Mouse (Mus musculus): ENCODE data around the gene Gm21970.

The Gm21970 gene

DNA sequence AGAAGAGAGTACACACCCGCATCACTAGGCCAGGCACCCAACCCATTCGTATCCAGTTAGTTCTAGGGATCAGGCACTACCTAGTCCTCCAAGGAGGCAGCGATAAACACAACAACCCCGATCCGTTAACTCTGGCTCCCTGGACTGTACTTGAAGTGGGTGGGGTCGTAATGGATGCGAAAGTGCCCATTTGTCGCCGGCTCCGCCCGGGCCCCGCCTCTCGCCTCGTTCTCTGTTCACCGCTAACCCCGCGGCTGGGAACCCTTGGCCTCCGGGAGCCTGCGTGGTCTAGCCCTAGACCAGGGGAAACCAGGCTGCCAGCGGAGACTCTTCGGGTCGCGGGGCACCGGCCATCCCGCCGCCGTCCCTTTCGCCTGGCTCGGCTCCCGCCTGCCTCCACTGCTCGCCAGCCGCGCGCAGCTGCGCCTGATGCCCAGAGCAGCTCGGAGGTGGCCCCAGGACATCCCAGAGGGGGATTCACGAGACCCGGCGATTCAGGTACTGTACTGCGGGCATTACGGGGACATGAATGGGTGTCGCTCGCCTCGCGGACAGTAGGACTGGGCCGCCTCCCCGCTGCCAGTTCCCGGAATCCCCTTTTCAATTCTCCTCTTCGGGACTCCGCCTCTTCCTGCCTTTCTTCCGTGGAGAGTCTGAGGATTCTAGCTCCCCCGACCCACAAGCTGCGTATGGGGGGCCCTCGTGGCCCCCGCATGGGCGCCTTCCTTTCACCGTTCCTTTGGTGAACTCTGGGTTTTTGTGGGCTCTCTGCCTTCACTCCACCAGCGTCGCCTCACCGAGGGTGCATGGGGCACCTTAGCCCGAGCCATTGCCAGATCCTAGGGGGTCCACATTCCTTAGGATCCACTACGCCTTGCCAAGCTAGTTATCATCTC lies 18.7 kb upstream of the Gm21970 start, which contains the start of gene Ifnar2:
Ifnar2 (plus strand) TSS at position 207 of the 896 bp plus-strand sequence.
- in situ Hi-C loops (cut with MseI, MboI) = no loop called here

- in situ Hi-C loops (cut with MseI, MboI) = no loop called here
Observed at GRCm38 (mm10) chr16:91373473-91374252, 17.9 kb upstream of the Gm21970 start.

DNA sequence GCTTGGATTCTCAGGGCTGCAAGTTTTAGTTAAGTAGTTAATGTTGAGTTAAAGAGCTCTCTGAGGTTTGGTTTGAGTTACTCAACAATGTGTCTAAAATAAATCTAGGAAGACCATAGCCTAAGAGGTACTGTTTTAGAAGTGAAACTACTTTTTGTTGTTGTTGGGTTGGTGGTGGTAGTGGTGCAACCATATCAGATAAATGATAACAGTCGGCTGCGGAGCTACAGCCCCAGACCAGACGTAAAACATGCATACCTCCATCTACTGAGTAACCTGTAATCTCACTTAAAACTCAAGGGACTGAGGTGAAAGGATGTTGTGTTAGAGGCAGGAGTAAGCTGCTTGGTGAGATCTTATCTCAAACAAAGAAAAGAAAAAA lies 17.3 kb upstream of the Gm21970 start:
- in situ Hi-C loops (cut with MseI, MboI) = no loop called here

DNA sequence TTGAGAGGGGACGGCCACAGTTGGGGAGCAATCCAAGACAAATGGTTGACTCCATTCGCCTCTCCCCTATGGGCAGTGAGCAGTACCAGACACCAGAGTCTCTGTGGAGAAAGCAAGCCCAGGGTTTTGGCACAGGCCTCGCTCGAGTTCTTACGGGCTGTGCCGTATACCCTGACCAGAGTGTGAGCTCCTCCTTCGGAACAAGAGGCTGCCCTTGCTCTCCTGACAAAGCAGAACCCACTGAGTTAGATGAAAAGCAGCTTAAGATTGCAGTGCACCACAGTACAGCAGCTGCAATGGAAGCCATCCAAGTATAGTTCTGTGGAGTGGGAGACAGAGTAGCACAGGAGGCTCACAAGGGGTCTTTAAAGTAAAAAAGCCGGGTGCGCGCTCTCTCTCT lies 14.8 kb upstream of the Gm21970 start:
- in situ Hi-C loops (cut with MseI, MboI) = no loop called here

- in situ Hi-C loops (cut with MseI, MboI) = no loop called here
Observed at GRCm38 (mm10) chr16:91378431-91378986, 13.0 kb upstream of the Gm21970 start.

DNA sequence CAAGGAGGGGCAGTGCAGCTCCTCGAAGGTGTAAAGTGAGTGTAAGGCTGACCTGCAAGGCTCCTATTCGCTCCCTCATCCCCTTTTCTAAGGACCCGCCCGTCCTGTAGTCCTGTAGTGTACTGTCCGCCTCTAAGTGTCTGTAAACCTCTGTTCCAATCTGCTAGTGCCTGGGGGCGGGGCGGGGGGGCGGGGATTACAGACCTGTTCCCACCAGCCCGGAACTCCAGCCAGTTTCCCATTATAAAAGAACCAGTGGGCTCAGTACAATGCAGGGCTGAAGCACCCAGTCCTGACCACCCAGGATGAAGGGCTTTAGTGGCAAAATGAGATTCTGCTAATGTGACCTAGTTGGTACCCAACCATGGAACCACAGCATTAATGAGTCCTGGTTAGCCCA lies 12.5 kb upstream of the Gm21970 start:
- in situ Hi-C loops (cut with MseI, MboI) = no loop called here

- in situ Hi-C loops (cut with MseI, MboI) = no loop called here
Observed at GRCm38 (mm10) chr16:91379412-91379811, 12.1 kb upstream of the Gm21970 start.

DNA sequence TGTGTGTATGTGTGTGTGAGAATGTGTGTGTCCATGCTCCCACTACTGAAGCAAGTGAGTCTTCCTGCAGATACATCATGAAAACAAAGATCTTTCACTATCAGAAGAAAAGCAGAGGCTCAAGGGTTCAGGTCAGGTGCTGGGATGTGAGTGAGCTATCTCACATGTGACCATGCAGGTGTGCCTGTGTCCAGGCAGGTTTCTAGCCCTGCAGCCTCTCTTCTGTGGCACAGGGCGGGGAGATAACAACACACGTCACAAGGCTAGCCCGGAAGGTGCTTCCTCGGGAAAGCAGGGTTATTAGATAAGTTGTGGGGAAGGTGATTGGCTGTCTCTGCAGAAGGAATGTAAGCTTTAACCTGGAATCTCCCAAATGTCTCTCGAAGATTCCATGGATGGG lies 11.4 kb upstream of the Gm21970 start:
- in situ Hi-C loops (cut with MseI, MboI) = no loop called here

DNA sequence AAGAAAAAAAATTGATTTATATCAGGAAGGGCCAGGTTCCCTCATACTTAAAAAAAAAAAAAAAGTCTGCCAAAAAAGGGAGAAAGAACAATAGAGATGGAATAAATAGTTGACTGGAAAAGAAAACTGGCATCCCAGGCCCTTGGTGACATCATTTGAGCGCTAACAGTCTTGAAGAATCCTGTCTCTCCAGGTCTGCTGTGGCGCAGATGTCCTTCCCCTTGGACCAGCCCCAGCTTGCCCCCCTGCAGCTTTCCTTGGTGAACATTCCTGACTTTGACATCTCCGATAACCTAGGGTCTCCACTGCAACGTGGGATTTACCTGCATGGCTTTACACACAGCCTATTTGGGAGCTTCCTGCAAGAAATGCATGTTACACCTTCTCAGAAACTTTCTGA lies 9.9 kb upstream of the Gm21970 start:
- in situ Hi-C loops (cut with MseI, MboI) = no loop called here

DNA sequence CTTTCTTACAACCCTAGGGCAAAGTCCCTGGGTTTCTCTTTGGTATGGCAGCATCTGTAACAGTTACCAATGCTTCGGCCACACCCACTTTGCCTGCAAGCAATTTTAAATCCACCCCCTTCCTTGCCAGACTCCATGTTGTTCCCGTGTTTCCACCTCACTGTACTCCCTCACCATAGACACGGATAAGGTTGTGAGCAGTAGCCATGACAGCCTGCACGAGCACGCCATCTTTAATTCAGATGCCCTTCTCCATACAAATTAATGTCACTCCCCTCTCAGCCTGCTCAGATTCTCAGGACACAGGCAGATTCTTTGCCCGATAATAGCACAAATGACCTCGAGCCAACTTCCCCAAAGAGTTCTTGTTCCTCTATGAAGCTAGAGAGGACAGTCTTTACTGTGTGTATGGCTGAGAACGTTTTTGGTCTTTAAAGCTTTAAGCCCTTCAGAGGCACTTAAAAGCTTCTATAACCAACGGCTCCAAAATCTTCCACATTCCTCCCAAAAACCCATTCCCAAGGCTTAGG lies 9.2 kb upstream of the Gm21970 start:
- in situ Hi-C loops (cut with MseI, MboI) = no loop called here

DNA sequence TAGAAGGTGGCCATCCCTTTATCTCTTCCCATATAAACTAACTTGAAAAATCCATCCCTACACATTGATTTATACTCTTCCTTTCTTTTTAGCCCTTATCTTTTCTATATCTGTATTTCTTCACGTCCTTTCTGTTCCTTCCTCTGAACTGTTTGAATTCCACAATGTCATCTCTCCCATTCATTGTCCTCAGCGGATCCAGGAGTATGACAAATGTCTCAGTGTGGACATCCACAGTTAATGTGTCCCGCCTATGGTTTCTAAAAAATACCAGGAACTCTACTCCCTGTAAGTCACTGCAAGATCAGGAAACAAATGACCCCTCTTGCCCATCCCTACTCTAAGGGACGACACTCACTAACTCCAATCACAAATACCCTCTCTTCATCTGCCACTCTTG lies 7.3 kb upstream of the Gm21970 start:
- in situ Hi-C loops (cut with MseI, MboI) = no loop called here

DNA sequence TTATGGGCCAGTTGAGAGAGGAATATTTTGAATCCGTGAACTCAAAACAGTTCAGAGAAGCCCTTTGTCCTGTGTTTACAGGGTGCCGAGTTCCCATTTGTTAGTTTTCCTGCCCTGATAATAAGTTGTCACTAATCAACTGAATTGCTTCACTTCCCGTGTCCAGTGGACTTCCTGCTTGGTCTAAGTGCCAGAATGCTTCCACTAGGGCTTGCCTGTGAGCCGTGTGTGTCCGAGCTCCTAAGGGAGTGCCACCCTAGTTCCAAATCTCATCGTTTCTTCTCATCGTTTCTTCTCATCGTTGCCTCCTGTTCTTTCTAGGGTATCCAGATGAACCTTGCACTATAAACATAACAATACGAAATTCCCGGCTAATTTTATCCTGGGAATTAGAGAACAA lies 5.9 kb upstream of the Gm21970 start:
- in situ Hi-C loops (cut with MseI, MboI) = no loop called here

- in situ Hi-C loops (cut with MseI, MboI) = no loop called here
Observed at GRCm38 (mm10) chr16:91386419-91387120, 5.0 kb upstream of the Gm21970 start.

DNA sequence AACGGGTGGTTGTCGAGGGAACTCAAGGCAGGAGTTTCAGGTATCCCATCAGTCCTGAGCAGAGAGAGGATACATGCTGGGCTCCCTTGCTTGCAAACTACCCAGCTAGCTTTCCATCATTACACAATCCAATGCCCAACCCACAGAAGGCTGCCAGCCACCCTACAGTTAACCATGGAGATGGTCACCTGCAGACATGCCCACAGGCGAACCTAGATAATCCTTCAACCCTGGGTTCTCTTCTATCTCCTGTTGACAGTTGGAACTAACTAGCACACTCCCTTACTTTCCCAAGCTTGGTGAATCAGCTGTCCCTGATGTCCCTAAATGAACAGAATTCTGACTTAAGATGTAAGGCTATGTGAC lies 4.4 kb upstream of the Gm21970 start:
- in situ Hi-C loops (cut with MseI, MboI) = no loop called here

DNA sequence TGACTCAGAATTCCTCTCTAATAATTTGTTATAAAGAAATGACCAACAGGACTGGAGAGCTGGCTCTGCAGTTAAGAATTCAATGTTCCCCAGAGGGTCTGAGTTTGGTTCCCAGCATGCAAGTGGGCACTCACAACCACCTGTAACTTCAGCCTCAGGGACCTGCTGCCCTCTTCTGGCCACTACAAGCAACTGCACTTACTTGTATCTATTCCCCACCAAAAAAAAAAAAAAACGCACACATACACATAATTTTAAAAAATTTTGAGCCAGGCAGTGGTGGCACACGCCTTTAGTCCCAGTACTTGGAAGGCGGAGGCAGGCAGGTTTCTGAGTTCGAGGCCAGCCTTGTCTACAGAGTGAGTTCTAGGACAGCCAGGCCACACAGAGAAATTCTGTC lies 1.4 kb upstream of the Gm21970 start:
- in situ Hi-C loops (cut with MseI, MboI) = no loop called here

- in situ Hi-C loops (cut with MseI, MboI) = no loop called here
Observed at GRCm38 (mm10) chr16:91394826-91395410, 3.4 kb downstream of the Gm21970 start.

DNA sequence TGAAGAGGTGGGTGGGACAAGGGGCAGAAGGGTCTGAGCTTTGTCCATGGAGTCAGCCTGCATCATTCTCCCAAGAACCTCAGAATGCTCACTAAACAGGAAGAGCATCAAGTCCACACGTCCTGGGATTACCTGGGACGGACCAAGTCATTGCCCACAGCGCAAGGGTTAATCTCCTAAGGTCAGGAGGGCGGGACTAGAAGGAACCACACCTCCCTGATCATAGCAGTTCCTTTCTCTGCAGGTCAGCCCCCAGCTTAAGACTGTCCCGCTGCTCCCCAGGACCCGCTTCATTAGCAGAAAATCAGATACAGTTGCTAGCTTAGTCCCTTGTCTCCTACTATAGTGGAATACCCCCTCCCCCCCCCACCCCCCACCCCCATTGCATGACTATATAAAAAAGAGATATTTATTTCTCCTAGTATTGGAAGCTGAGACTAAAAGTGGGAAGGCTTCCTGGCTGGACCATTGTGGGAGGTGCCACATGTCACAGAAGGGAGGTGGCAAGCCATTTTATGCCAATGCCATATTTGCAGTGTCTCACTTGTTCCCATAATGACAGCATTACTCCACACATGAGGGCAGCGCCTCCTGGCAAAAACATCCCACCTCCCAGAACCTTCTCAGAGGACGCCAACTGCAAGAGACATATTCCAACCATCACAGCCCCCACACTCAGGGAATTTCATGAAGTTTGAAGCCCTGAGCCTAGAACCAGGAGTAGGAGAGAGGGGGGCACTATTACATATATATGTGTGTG lies 4.3 kb downstream of the Gm21970 start:
- in situ Hi-C loops (cut with MseI, MboI) = no loop called here

DNA sequence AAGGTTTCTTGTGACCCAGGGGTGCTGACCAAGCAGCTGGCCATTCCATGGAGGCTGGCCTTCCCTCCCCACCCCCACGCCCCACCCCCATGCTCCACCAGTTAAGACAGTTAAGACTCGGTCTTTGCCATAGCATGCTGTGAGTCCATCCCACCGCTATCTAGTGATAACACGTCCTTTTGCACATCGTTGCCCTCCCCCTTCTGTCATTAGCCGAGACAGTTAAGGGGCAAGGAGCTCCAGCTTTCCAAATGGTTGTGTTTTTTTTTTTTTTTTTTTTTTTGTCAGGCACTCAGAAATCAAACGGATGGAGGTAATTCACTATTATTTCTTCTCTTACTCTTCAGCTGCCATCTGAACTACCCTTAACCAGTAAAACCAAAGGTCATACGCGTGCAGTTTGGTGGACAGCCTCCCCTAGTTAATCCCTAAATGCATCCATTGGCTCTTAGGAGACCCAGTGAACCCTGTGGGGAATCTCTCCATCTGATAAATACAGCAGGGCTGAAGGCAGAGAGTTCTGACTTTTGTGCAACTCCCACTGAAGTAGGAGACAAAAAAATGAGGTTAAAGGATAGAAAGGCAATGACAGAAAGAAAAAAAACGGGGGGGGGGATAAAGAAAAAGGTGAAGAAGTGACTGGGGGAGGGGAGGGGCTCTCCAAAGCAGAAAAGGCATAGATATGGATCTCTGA lies 5.5 kb downstream of the Gm21970 start:
- in situ Hi-C loops (cut with MseI, MboI) = no loop called here

- in situ Hi-C loops (cut with MseI, MboI) = no loop called here
Observed at GRCm38 (mm10) chr16:91398030-91398429, 6.5 kb downstream of the Gm21970 start.

DNA sequence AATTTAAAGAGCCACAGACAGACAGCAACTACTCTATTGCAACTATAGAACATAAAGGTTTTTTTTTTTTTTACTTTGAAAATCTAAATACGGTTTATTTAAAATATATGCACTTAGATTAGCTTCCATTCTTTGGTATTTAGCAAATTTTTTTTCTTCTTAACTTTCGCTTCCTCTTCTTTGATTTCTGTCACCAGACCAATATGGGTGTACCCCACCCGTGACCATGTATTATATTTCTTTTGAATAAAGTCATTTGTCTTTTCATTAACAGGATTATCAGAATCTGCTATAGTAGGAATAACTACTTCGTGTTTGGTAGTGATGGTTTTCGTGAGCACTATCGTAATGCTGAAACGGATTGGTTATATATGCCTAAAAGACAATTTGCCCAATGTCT lies 7.4 kb downstream of the Gm21970 start:
- in situ Hi-C loops (cut with MseI, MboI) = no loop called here
